Mouse (Mus musculus) spleen, adult 2 months (tissue): ENCODE measurements around the gene Sctr. TPM values are rescaled to one million over a fixed set of nuclear protein-coding genes. Genes with fewer than 3 reads are reported as not detected.

Experiments used
- DNase-seq, 2 experiments: peaks; one replicate each; pipeline versions ENCODE4 v3.0.0 to v3.0.0-alpha.2; 2012 to 2021; ENCODE audit warnings: low spot score in 2 of 2, low read depth in 1 of 2
- H3K27ac ChIP-seq: fragments of 200-500 bp; 2 replicates; pipeline ENCODE4 v1.5.1; 2012; ENCODE audit warnings: low read length, inconsistent platforms; ENCODE audit not compliant: insufficient read depth
- H3K27me3 ChIP-seq: fragments of 200-500 bp; 2 replicates; pipeline ENCODE4 v1.6.1; 2012; ENCODE audit warnings: mild to moderate bottlenecking, moderate library complexity, low read length, inconsistent platforms; ENCODE audit not compliant: control insufficient read depth, insufficient read depth
- H3K36me3 ChIP-seq: fragments of 200-500 bp; 2 replicates; pipeline ENCODE4 v1.6.1; 2012; ENCODE audit warnings: mild to moderate bottlenecking, low read length, inconsistent platforms; ENCODE audit not compliant: control insufficient read depth, insufficient read depth
- H3K4me1 ChIP-seq: fragments of 200-500 bp; 2 replicates; pipeline ENCODE4 v1.6.1; 2011; ENCODE audit warnings: inconsistent platforms; ENCODE audit not compliant: control insufficient read depth, insufficient read depth, insufficient read length
- H3K4me3 ChIP-seq: fragments of 200-500 bp; 2 replicates; pipeline ENCODE4 v1.5.1; 2011; ENCODE audit warnings: mild to moderate bottlenecking, inconsistent platforms; ENCODE audit not compliant: insufficient read depth, insufficient read length; ENCODE audit errors: extremely low read depth
- CTCF ChIP-seq: fragments of 200-500 bp; IDR thresholded peaks from 2 replicates; pipeline ENCODE4 v1.5.1; 2011; ENCODE audit warnings: mild to moderate bottlenecking, inconsistent platforms; ENCODE audit not compliant: insufficient read depth, insufficient read length, insufficient replicate concordance; ENCODE audit errors: extremely low read depth
- POLR2A ChIP-seq: fragments of 200-500 bp; IDR thresholded peaks from 2 replicates; pipeline ENCODE4 v1.6.1; 2011; ENCODE audit warnings: low read depth, low read length, inconsistent platforms
- WGBS: fragments of 180-500 bp; shearing (Covaris S2); methylation state at CpG from one replicate; pipeline ENCODE4 v1.1.7; 2018; 5-methylcytosine and 5-hydroxymethylcytosine counted together
- polyA plus RNA-seq: library from polyadenylated mRNA; depleted of rRNA; stranded (reverse); fragments of >200 nt; gene quantifications from 2 replicates; pipeline ENCODE4 v1.2.3, GENCODE M21; 2012

The Sctr gene
- polyA plus RNA-seq, 1 experiment = 0.08 TPM

- no peak for TF ChIP-seq POLR2A
- no peak for TF ChIP-seq CTCF
- 36% methylated on average over 14 of the region's 14 CpGs for WGBS
- Histone ChIP-seq H3K36me3 (no peaks in the 10 kb centered on the region), H3K27ac (0 out of 2 replicates have a peak overlapping the region, but pooled peaks have one; percentile 20), H3K4me1 (peaks cover 10% of the 10 kb centered on the region; the same call in 1 of the 2 replicates), H3K4me3 (no peak overlapping the region), H3K27me3 (no peaks in the 10 kb centered on the region)
- no peak for DNase-seq
Measured at GRCm38 (mm10) chr1:120057044-120057443, 50.4 kb downstream of the Sctr start.

GRCm38 (mm10) chr1:120057674-120058430 is 51.2 kb downstream of the Sctr start:
- H3K27me3 ChIP-seq = no peaks in the 10 kb centered on the region
- peak overlapping the region; percentile 30; the same call in 1 of the 2 replicates for H3K27ac ChIP-seq
- DNase-seq = no peak
- H3K4me3 ChIP-seq = no peak overlapping the region
- H3K4me1 ChIP-seq = peaks cover 10% of the 10 kb centered on the region; the same call in 1 of the 2 replicates
- H3K36me3 ChIP-seq = no peaks in the 10 kb centered on the region
- 77% methylated on average over 8 of the region's 8 CpGs for WGBS
- TF ChIP-seq POLR2A (no peak), CTCF (no peak)

- WGBS = 91% methylated on average over 5 of the region's 5 CpGs
- no peak overlapping the region for H3K4me3 ChIP-seq
- TF ChIP-seq CTCF (no peak), POLR2A (no peak)
- no peaks in the 10 kb centered on the region for H3K27me3 ChIP-seq
- H3K4me1 ChIP-seq = peaks cover 7% of the 10 kb centered on the region; the same call in 1 of the 2 replicates
- DNase-seq = no peak
- no peak overlapping the region for H3K27ac ChIP-seq
- no peaks in the 10 kb centered on the region for H3K36me3 ChIP-seq
Measured at GRCm38 (mm10) chr1:120060687-120061086, 54.0 kb downstream of the Sctr start.

- H3K27ac ChIP-seq = no peak overlapping the region
- no peak overlapping the region for H3K4me3 ChIP-seq
- DNase-seq = no peak
- no peaks in the 10 kb centered on the region; the same call in 1 of the 2 replicates for H3K4me1 ChIP-seq
- H3K27me3 ChIP-seq = no peaks in the 10 kb centered on the region
- 90% methylated on average over 7 of the region's 7 CpGs for WGBS
- TF ChIP-seq POLR2A (no peak), CTCF (no peak)
- no peaks in the 10 kb centered on the region for H3K36me3 ChIP-seq
Measured at GRCm38 (mm10) chr1:120062231-120062630, 55.5 kb downstream of the Sctr start.

GRCm38 (mm10) chr1:120064036-120064682 is 57.5 kb downstream of the Sctr start:
- TF ChIP-seq CTCF (no peak), POLR2A (no peak)
- Histone ChIP-seq H3K4me1 (no peaks in the 10 kb centered on the region), H3K27me3 (no peaks in the 10 kb centered on the region), H3K4me3 (no peak overlapping the region), H3K36me3 (no peaks in the 10 kb centered on the region), H3K27ac (no peak overlapping the region)
- WGBS = 91% methylated on average over 11 of the region's 11 CpGs
- no peak for DNase-seq

- TF ChIP-seq CTCF (no peak), POLR2A (no peak)
- no peaks in the 10 kb centered on the region for H3K4me1 ChIP-seq
- H3K27ac ChIP-seq = no peak overlapping the region
- DNase-seq = no peak
- no peaks in the 10 kb centered on the region for H3K36me3 ChIP-seq
- H3K4me3 ChIP-seq = no peak overlapping the region
- no peaks in the 10 kb centered on the region for H3K27me3 ChIP-seq
- WGBS = 91% methylated on average over 8 of the region's 8 CpGs
Measured at GRCm38 (mm10) chr1:120066159-120066558, 59.5 kb downstream of the Sctr start.
